Mouse (Mus musculus) forebrain, embryonic 16.5 days (tissue): ENCODE measurements around the gene Epha6. TPM values are rescaled to one million over a fixed set of nuclear protein-coding genes. Genes with fewer than 3 reads are reported as not detected.

ENCODE experiments used
- ATAC-seq: fragments of 200-750 bp; cut with Nextera tagmentation; 2 replicates; pipeline ENCODE4 v1.8.0; 2017; ENCODE audit warnings: mild to moderate bottlenecking, moderate library complexity
- H3K27ac ChIP-seq: fragments of 300-500 bp; sonication (generic); 2 replicates; pipeline ENCODE4 v1.5.1; 2014; ENCODE audit warnings: low read length, control low read depth
- H3K27me3 ChIP-seq: fragments of 300-500 bp; sonication (generic); replicated peaks from 2 replicates; pipeline ENCODE4 v1.6.1; 2014; ENCODE audit warnings: low read length; ENCODE audit not compliant: control insufficient read depth, insufficient read depth
- H3K36me3 ChIP-seq: fragments of 300-500 bp; sonication (generic); 2 replicates; pipeline ENCODE4 v1.6.1; 2014; ENCODE audit not compliant: control insufficient read depth, insufficient read depth
- H3K4me1 ChIP-seq: fragments of 300-500 bp; sonication (generic); replicated peaks from 2 replicates; pipeline ENCODE4 v1.6.1; 2014; ENCODE audit warnings: low read length; ENCODE audit not compliant: control insufficient read depth, insufficient read depth
- H3K4me2 ChIP-seq: fragments of 300-500 bp; sonication (generic); 2 replicates; pipeline ENCODE4 v1.6.1; 2014; ENCODE audit warnings: mild to moderate bottlenecking, low read length, control low read depth
- H3K4me3 ChIP-seq: fragments of 300-500 bp; sonication (generic); replicated peaks from 2 replicates; pipeline ENCODE4 v1.5.1; 2014; ENCODE audit warnings: mild to moderate bottlenecking, low read length, control low read depth
- H3K9ac ChIP-seq: fragments of 300-500 bp; sonication (generic); replicated peaks from 2 replicates; pipeline ENCODE4 v1.6.1; 2014; ENCODE audit warnings: low read depth, low read length, control low read depth
- H3K9me3 ChIP-seq: fragments of 300-500 bp; sonication (generic); 2 replicates; pipeline ENCODE4 v1.6.1; 2016; ENCODE audit warnings: low read length; ENCODE audit not compliant: control insufficient read depth
- WGBS: fragments of 180-500 bp; shearing (Covaris S2); extraction: QIAGEN DNeasy Blood & Tissue Kit; methylation state at CpG from one replicate; pipeline ENCODE4 v1.1.7; 2014; 5-methylcytosine and 5-hydroxymethylcytosine counted together
- microRNA-seq: library from miRNA; unstranded; fragments of <30 nt; microRNA quantifications from one replicate; pipeline ENCODE4, GENCODE M21; 2017
- polyA plus RNA-seq: library from polyadenylated mRNA; unstranded; fragments of >200 nt; fragmentation: Nextera tagmentation; extraction: Ambion mirVana; gene quantifications from 2 replicates; pipeline ENCODE4 v1.2.1, GENCODE M21; 2015

The Epha6 gene
- polyA plus RNA-seq, 1 experiment from 2014 or later = 5.5 TPM

GRCm38 (mm10) chr16:59610750-59611149 lies 994.6 kb downstream of the Epha6 start:
- H3K9me3 ChIP-seq = no peaks in the 10 kb centered on the region
- H3K27ac ChIP-seq = no peak overlapping the region
- H3K4me2 ChIP-seq = no peak overlapping the region
- no peak overlapping the region for H3K4me3 ChIP-seq
- H3K27me3 ChIP-seq = no peaks in the 10 kb centered on the region
- H3K9ac ChIP-seq = no peak overlapping the region
- no peak for ATAC-seq
- WGBS = 83% methylated on average over 1 of the region's 1 CpGs
- no peaks in the 10 kb centered on the region for H3K4me1 ChIP-seq
- H3K36me3 ChIP-seq = 0 out of 2 replicates have a peak, but pooled peaks cover 2% of the 10 kb centered on the region

GRCm38 (mm10) chr16:59604078-59604781 lies 1001.1 kb downstream of the Epha6 start:
- no peak overlapping the region for H3K27ac ChIP-seq
- H3K9ac ChIP-seq = 0 out of 2 replicates have a peak overlapping the region, but pooled peaks have one; percentile 30
- no peaks in the 10 kb centered on the region for H3K36me3 ChIP-seq
- H3K4me3 ChIP-seq = peak overlapping the region; percentile 9
- 30% methylated on average over 15 of the region's 15 CpGs for WGBS
- peaks cover 3% of the 10 kb centered on the region for H3K4me1 ChIP-seq
- no peaks in the 10 kb centered on the region for H3K9me3 ChIP-seq
- peak overlapping the region; percentile 46 for H3K4me2 ChIP-seq
- ATAC-seq = peak; percentile 63
- no peaks in the 10 kb centered on the region; the same call in 1 of the 2 replicates for H3K27me3 ChIP-seq

Small RNA genes lying within 50 kb of the gene (microRNA-seq; reads per million reads assigned to microRNA genes)
- gene Gm24755 = not detected
